Mouse (Mus musculus): ENCODE data around the gene Rpp14. TPM values are rescaled to one million over a fixed set of nuclear protein-coding genes. Genes with fewer than 3 reads are reported as not detected.

Rpp14 gene
- total RNA-seq (2014; rRNA removed) (18.8 and 19.5 TPM in 2 replicates), polyA plus RNA-seq (2012; rRNA removed) (5.4 and 6.9 TPM in 2 replicates)

- H3K27me3 ChIP-seq (ENCODE audit: control insufficient read depth, insufficient read depth, low read length): no peaks in the 10 kb centered on the region
- H3K4me1 ChIP-seq (ENCODE audit: control insufficient read depth, insufficient read depth, low read length): peaks cover 5% of the 10 kb centered on the region
- peak within 1 kb of the TSS; percentile 88 for H3K4me3 ChIP-seq (ENCODE audit: insufficient read depth, low read depth, low read length)
- peak; percentile 85 for DNase-seq (ENCODE audit: extremely low read depth, low read depth, low spot score)
- under 1% methylated on average over 47 of the region's 47 CpGs for WGBS
- peak; percentile 99 for TF ChIP-seq CTCF (IDR thresholded peaks at IDR 0.05; ENCODE audit: low read depth, low read length)
- TF ChIP-seq POLR2A (IDR thresholded peaks at IDR 0.05; ENCODE audit: extremely low read depth, insufficient read depth, low read length): peak; percentile 28
- H3K36me3 ChIP-seq (ENCODE audit: control insufficient read depth, insufficient read depth, low read length): peaks cover 11% of the 10 kb centered on the region
- H3K9ac ChIP-seq (ENCODE audit: low read depth, low read length): peak within 1 kb of the TSS; percentile 92
- peak within 1 kb of the TSS; percentile 97 for H3K27ac ChIP-seq (replicated peaks; ENCODE audit: insufficient read depth, low read depth, low read length)
- H3K79me2 ChIP-seq (ENCODE audit: control insufficient read depth, insufficient read depth, low read length): peaks cover 9% of the 10 kb centered on the region
These were observed at the start of gene Rpp14 for GRCm38 (mm10) chr14:8080165-8080679. Rpp14 (plus strand) TSS chr14:8080367.

- DNase-seq (ENCODE audit: extremely low read depth, low read depth, low spot score): peak; percentile 70
- no peaks in the 10 kb centered on the region for H3K79me2 ChIP-seq (ENCODE audit: control insufficient read depth, insufficient read depth, low read length)
- TF ChIP-seq CTCF (IDR thresholded peaks at IDR 0.05; ENCODE audit: low read depth, low read length) (no peak), POLR2A (IDR thresholded peaks at IDR 0.05; ENCODE audit: extremely low read depth, insufficient read depth, low read length) (no peak)
- no peak overlapping the region for H3K4me3 ChIP-seq (ENCODE audit: insufficient read depth, low read depth, low read length)
- 35% methylated on average over 4 of the region's 4 CpGs for WGBS
- peaks cover 28% of the 10 kb centered on the region for H3K4me1 ChIP-seq (ENCODE audit: control insufficient read depth, insufficient read depth, low read length)
- H3K27me3 ChIP-seq (ENCODE audit: control insufficient read depth, insufficient read depth, low read length): no peaks in the 10 kb centered on the region
- H3K36me3 ChIP-seq (ENCODE audit: control insufficient read depth, insufficient read depth, low read length): 0 out of 2 replicates have a peak, but pooled peaks cover 2% of the 10 kb centered on the region
- peak overlapping the region; percentile 11; the same call in 1 of the 2 replicates for H3K9ac ChIP-seq (ENCODE audit: low read depth, low read length)
- H3K27ac ChIP-seq (replicated peaks; ENCODE audit: insufficient read depth, low read depth, low read length): peak overlapping the region; percentile 71
These were observed 49.6 kb upstream of the Rpp14 start for GRCm38 (mm10) chr14:8030535-8030934.

- Histone ChIP-seq H3K27me3 (ENCODE audit: control insufficient read depth, insufficient read depth, low read length) (no peaks in the 10 kb centered on the region), H3K4me1 (ENCODE audit: control insufficient read depth, insufficient read depth, low read length) (peaks cover 41% of the 10 kb centered on the region), H3K9ac (ENCODE audit: low read depth, low read length) (no peak overlapping the region), H3K36me3 (ENCODE audit: control insufficient read depth, insufficient read depth, low read length) (0 out of 2 replicates have a peak, but pooled peaks cover 2% of the 10 kb centered on the region), H3K79me2 (ENCODE audit: control insufficient read depth, insufficient read depth, low read length) (no peaks in the 10 kb centered on the region), H3K27ac (replicated peaks; ENCODE audit: insufficient read depth, low read depth, low read length) (peak overlapping the region; percentile 84), H3K4me3 (ENCODE audit: insufficient read depth, low read depth, low read length) (no peak overlapping the region)
- no peak for TF ChIP-seq CTCF (IDR thresholded peaks at IDR 0.05; ENCODE audit: low read depth, low read length)
- no peak for TF ChIP-seq POLR2A (IDR thresholded peaks at IDR 0.05; ENCODE audit: extremely low read depth, insufficient read depth, low read length)
- peak; percentile 88 for DNase-seq (ENCODE audit: extremely low read depth, low read depth, low spot score)
- 39% methylated on average over 13 of the region's 13 CpGs for WGBS
These were observed 47.9 kb upstream of the Rpp14 start for GRCm38 (mm10) chr14:8032087-8032944.

GRCm38 (mm10) chr14:8034561-8034960 lies 45.6 kb upstream of the Rpp14 start:
- Histone ChIP-seq H3K36me3 (ENCODE audit: control insufficient read depth, insufficient read depth, low read length) (no peaks in the 10 kb centered on the region), H3K4me3 (ENCODE audit: insufficient read depth, low read depth, low read length) (no peak overlapping the region), H3K9ac (ENCODE audit: low read depth, low read length) (no peak overlapping the region), H3K79me2 (ENCODE audit: control insufficient read depth, insufficient read depth, low read length) (no peaks in the 10 kb centered on the region), H3K27ac (replicated peaks; ENCODE audit: insufficient read depth, low read depth, low read length) (peak overlapping the region; percentile 69), H3K4me1 (ENCODE audit: control insufficient read depth, insufficient read depth, low read length) (peaks cover 56% of the 10 kb centered on the region), H3K27me3 (ENCODE audit: control insufficient read depth, insufficient read depth, low read length) (no peaks in the 10 kb centered on the region)
- peak; percentile 77 for DNase-seq (ENCODE audit: extremely low read depth, low read depth, low spot score)
- TF ChIP-seq CTCF (IDR thresholded peaks at IDR 0.05; ENCODE audit: low read depth, low read length) (no peak), POLR2A (IDR thresholded peaks at IDR 0.05; ENCODE audit: extremely low read depth, insufficient read depth, low read length) (no peak)
- WGBS: 24% methylated on average over 5 of the region's 5 CpGs

- DNase-seq (ENCODE audit: extremely low read depth, low read depth, low spot score): peak; percentile 98
- 32% methylated on average over 6 of the region's 6 CpGs for WGBS
These were observed 44.2 kb upstream of the Rpp14 start for GRCm38 (mm10) chr14:8035951-8036350.

More at GRCm38 (mm10) chr14:8035951-8036350, 44.2 kb upstream of the Rpp14 start:
- TF ChIP-seq CTCF (IDR thresholded peaks at IDR 0.05; ENCODE audit: low read depth, low read length): no peak
- 0 out of 2 replicates have a peak, but pooled peaks have one; percentile 9 for TF ChIP-seq POLR2A (IDR thresholded peaks at IDR 0.05; ENCODE audit: extremely low read depth, insufficient read depth, low read length)
- Histone ChIP-seq H3K9ac (ENCODE audit: low read depth, low read length) (no peak overlapping the region), H3K36me3 (ENCODE audit: control insufficient read depth, insufficient read depth, low read length) (peaks cover 2% of the 10 kb centered on the region; the same call in 1 of the 2 replicates), H3K4me3 (ENCODE audit: insufficient read depth, low read depth, low read length) (no peak overlapping the region), H3K79me2 (ENCODE audit: control insufficient read depth, insufficient read depth, low read length) (no peaks in the 10 kb centered on the region), H3K4me1 (ENCODE audit: control insufficient read depth, insufficient read depth, low read length) (peaks cover 50% of the 10 kb centered on the region), H3K27me3 (ENCODE audit: control insufficient read depth, insufficient read depth, low read length) (no peaks in the 10 kb centered on the region), H3K27ac (replicated peaks; ENCODE audit: insufficient read depth, low read depth, low read length) (peak overlapping the region; percentile 79)

Data from liver, adult 2 months (tissue).